Mouse (Mus musculus) monocyte, adult 5-6 weeks (primary cell): ENCODE measurements around the gene Cd151. TPM values are rescaled to one million over a fixed set of nuclear protein-coding genes. Genes with fewer than 3 reads are reported as not detected.

Source experiments
- ATAC-seq: fragments of 153-309, 156-312 bp; replicated peaks from 2 replicates; pipeline ENCODE4 v1.8.0; 2017; ENCODE audit warnings: mild to moderate bottlenecking; ENCODE audit not compliant: low TSS enrichment, insufficient number of reproducible peaks, severe bottlenecking, poor library complexity, low FRiP score
- total RNA-seq: library from RNA; stranded (forward); fragments of 200-1000, 200-491, 200-594 nt; gene quantifications from 3 replicates; pipeline ENCODE4 v1.2.3, GENCODE M21; 2017

Gene Cd151
- total RNA-seq, 1 experiment from 2014 or later, result 20.7 TPM

DNA sequence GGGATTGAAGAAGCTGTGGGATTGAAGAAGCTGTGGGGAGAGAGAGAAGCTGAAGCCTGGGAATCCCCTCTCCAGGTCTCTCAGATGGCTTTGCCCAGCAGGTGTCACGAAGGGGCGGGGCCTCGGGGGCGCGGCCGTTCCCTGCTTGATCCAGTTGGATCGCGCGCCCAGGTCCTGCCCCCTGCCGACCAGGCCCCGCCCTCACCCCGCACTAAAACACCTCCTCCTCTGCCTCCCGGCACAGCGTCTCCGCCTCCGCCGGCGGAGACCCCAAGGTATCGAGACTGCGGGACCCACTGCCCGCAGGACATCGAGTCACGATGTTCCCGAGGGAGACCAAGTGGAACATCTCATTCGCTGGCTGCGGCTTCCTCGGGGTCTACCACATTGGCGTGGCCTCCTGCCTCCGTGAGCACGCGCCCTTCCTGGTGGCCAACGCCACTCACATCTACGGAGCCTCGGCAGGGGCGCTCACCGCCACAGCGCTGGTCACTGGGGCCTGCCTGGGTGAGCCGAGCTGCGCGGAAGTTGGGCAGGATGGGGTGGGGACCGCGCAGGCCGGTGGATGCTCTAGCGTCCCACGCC is 12.1 kb upstream of the Cd151 start, which contains the start of gene Pnpla2:
Gene Pnpla2 (plus strand): TSS at position 232 of the 585 bp plus-strand sequence.
- peak; percentile 67 for ATAC-seq

DNA sequence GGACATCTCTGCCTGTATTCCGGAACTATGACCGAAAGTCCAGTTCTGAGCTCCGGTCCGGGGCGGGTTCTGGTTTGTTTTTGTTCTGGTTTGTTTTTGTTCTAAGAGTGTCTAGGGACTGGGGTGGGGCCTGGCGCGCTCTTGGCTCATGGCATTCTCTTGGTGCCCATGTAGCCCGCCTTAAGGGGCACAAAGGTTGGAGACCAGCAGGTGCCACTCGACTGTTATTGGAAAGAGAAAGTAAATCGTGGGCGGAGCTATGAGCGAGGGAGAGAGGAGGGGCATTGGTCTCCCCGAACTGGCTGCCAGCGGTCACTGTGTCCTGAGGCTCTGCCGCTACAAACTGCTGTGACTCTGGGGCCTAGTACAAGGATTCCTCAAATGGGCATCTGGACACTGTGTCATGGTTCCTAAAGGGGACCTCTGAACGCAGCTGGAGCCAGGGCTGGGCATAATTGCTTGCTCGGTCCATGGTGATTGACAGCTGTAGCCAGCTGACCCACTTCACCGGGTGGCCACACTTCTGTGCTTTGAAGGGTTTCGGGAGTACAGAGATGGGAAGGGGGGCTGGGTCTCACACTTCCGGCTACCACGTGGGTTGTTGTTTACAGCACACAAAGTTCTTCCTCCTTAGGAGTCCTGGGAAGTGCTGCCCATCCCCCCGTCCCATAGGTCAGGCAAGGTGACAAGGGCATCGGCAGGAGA is 11.4 kb upstream of the Cd151 start:
- ATAC-seq, result peak; percentile 46

DNA sequence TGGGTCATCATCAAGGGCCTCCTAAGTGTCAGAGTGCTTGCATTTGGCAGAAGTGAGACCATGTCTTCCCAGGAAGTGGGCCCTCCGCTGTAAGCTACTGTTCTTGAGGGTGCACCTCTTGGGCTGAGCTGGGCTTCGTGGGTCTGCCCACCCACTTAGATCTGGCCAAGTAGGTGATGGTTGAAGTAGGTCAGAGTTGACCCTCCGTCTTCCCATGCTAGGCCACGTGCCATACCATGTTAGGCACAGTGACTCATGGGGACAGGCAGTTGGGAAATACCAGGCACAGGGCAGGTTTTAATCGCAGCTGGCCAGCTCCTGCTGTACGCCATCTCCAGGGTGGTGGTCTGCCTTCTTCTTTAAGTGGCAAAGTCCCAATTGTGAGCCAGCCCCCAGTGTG is 10.5 kb upstream of the Cd151 start:
- ATAC-seq, result no peak

DNA sequence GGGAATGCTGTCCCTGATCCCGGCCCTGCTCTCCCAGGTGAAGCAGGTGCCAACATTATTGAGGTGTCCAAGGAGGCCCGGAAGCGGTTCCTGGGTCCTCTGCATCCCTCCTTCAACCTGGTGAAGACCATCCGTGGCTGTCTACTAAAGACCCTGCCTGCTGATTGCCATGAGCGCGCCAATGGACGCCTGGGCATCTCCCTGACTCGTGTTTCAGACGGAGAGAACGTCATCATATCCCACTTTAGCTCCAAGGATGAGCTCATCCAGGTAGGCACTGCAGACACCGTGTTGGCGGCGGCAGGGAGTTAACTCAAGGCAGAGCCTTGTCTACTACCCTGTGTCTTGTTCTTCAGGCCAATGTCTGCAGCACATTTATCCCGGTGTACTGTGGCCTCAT is 10.0 kb upstream of the Cd151 start:
- ATAC-seq, result no peak

DNA sequence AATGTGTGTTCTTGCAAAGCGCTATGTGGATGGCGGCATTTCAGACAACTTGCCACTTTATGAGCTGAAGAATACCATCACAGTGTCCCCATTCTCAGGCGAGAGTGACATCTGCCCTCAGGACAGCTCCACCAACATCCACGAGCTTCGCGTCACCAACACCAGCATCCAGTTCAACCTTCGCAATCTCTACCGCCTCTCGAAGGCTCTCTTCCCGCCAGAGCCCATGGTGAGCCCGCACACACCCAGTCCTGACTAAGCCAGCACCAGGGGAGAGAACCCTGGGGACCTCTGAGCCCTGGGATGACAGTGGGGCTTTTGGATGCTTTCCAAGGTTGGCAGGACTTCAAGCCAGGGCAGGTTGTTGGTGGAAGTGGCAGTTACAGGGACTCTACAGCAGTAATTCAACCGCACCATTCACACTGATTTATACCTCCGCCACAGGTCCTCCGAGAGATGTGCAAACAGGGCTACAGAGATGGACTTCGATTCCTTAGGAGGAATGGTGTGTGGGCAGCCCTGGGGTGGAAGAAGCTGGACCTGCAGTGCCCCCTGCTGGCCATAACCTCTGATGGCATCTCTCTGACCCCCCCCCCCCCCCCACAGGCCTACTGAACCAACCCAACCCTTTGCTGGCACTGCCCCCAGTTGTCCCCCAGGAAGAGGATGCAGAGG is 9.1 kb upstream of the Cd151 start:
- no peak for ATAC-seq

DNA sequence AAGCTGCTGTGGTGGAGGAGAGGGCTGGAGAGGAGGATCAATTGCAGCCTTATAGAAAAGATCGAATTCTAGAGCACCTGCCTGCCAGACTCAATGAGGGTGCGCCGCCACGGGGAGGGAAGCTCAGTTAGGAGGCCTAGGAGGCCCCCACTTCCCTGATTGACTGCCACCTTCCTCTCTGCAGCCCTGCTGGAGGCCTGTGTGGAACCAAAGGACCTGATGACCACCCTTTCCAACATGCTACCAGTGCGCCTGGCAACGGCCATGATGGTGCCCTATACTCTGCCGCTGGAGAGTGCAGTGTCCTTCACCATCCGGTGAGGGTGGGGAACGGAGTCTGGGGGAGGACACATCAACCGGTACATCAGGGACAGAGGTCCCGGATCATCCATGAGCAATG is 8.5 kb upstream of the Cd151 start:
- ATAC-seq, result no peak

DNA sequence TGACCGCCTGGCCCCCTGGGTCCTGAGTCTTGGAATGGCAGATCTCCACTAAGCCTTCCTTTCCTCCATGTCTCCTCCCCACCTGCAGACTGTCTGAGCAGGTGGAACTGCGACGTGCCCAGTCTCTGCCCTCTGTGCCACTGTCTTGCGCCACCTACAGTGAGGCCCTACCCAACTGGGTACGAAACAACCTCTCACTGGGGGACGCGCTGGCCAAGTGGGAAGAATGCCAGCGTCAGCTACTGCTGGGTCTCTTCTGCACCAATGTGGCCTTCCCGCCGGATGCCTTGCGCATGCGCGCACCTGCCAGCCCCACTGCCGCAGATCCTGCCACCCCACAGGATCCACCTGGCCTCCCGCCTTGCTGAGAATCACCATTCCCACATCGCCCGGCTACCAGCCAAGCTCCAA is 7.9 kb upstream of the Cd151 start:
- no peak for ATAC-seq

DNA sequence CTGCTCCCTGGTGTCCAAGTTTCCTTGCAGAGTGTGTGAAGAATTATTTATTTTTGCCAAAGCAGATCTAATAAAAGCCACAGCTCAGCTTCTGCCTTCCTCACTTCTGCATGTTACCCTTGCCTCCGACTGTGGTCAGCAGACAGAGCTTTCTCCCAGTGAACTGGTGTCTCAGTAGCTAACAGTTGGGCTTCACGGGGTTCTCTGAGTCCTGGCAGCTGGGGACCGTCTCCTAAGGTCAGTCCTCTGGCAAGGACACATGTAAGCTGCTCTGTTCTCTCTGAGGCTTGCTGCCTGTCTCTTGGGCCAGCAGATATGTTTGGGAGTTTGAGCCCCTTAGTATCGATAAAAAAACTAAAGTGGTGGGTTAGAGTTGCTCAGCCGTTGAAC is 7.2 kb upstream of the Cd151 start:
- ATAC-seq, result no peak

DNA sequence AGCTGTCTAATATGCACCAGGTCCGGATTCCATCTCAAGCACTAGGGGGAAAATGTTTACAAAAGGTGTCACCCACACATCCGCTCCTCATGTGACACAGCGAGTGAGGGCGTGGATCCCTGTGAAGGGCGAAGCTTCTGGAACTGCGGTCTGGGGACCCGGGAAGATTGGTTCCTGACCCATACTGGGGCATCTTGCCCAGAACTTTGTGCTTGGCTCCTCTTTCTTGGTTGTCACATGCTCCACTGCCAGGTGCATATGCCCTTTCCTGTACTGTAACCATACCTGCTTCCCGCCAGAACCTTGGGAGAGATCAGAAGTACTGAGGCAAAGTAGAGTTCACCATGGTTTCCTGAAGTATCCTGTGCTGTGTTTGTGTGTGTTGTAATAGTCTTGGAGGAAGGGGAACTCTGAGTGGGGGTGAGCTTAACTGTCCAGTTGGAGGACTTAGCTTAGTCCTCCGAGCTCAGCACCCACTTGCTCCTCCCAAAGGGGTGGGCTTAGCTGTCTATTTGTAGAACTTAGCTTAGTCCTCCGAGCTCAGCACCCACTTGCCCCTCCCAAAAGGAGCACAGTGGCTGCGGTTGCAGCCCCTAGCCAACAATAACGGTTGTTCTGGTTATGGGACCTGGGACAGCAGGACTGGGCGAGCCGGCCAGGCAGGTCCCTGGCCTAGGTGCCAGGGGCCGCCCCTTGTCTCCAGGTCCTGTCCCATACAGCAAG is 6.6 kb upstream of the Cd151 start, which contains the start of gene Cracr2b:
Gene Cracr2b (plus strand): TSS at position 704 of the 723 bp plus-strand sequence.
- no peak for ATAC-seq

DNA sequence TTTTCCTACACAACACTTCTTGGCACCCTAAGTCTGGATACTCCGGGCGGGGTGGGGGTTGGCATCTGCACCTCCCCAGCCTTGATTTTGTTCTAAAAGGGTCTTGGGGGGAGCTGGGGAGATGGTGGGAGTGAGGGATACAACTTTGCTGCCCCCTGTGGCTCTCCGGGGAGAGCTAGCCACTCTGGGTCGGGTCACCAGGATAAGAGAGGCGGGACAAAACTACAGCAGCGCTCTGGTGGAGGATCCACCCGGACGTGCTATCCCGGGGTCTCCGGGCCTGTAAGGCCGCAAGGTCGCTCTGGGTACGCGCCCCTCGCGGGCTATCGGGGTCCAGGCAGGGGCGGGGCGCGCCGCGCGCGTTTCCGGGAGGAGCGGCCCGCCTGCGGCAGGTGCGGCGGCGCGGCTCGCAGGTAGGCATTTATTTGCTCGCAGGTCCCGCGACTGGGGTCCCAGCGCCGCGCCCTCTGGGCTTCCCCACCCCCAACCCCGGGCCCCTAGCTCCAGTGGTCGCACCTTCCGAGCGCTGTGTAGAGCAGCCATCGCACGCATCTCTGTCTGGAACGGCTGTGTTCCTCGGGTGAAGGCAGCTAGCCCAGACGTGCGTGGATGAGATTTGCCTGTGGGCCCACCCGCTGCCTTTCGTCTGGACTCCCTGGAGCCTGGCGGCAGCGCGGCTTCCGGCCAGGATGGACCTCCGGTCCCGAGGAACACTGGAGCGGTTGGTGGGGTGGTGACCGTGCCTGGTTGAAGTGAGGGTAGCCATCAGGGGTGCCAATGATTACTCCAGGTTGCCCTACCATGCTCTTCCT is 5.5 kb upstream of the Cd151 start:
- ATAC-seq, result no peak

DNA sequence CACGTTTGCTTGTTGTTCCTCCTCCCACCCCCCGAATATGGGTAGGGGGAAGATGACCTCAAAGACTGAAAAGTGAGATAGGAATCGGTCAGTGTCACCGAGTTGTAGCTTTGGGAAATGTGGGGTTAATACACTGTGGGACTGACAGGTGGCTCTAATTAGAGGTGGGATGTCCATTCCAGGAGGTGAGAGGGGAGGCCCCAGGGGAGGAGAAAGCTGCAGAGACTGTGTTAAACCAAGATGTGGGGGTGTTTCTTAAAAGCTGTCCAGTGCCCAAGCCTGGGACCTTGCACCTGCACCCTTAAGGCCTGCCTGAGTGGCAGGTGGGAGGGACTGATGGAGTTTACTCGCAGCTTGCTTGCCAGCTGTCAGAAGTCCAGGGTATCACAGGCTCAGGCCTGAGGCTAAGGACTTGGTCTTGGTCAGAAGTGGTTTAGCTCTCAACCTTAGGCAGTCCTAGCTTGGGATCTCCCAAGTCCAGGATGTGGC is 4.8 kb upstream of the Cd151 start:
- ATAC-seq, result no peak

DNA sequence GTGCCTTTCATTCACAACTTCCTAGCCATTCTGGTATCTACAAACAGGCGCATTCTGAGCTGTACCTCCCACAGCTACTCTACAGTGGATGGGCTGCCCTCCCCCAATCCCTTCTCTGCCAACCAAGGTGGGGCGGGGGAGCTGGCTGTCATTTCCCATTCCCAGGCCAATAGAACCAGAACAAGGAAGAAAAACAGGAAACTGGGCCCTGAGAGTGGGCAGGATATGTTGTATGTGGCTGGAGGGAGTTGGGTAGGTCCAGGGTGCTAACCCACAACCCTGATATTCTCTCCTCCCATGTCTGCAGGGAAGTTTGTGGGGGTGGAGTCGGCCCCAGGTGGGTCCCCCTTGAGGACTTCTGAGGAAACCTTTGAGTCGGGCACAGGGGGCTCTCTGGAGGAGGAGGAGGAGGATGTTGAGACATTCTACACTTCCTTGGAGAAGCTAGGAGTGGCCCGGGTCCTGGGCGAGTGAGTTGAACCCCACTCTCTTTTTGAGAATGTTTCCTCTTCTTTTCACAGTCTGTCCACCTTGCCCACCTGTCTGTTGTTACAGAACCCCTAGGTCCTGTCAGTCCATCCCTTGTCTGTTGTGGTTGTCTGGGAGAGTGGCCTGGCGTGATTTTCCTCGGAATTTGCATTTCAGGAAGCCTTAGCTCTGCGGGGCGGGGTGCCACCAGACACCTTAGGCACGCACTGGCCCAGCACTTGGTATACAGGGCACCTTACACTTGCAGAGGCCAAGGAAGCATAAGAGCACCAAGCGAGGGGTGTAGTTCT is 3.2 kb upstream of the Cd151 start:
- ATAC-seq, result no peak

DNA sequence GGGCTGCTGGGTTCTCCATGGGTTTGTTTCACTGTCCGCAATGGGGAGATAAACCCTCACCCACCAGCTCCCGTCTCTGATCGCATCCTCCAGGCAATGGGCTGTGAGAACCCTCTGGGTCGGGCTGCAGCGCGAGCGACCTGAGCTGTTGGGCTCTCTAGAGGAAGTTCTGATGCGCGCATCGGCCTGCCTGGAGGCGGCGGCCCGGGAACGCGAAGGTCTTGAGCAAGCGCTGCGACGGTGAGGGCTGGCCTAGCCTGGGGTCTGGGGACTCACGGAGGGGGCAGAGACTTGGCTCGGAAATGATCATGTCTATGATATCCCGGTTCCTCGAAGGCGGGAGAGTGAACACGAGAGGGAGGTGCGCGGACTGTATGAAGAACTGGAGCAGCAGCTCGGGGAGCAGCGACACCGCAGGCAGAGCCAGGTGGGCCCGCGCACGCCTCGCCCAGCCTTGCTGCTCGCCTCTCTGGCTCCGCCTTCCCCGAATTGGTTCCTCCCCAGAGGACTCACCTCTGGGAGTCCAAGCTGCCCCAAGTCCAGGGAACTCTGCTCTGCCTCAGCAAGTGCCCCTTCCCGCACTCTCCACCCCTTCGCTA is 2.5 kb upstream of the Cd151 start:
- no peak for ATAC-seq

DNA sequence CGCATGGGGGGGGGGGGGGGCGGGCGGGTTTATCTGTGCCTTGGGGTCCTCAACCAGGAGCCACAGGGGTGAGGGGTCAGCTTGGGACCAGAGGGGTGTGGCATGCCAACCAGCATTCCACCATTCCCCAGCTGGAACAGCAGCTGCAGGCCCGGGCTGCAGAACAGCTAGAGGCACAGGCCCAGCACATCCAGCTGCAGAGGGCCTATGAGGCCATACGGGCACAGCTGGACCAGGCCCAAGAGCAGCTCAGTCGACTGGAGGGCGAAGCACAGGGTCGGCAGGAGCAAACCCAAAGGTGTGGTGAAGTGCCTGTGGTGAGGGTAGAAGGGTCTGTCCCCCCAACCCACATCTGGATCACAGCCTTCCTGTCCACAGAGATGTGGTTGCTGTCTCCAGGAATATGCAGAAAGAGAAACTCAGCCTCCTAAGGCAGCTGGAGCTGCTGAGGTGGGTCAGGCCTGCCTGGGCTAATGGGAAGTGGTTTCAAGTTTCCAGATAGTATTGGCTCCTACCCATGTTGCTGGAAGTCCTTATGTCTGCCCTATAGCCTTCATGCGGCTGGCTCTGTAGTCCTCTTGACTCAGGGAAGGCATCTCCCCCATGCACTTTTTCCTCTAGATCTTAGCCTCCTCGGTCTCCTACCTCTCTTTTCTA is 1.7 kb upstream of the Cd151 start:
- ATAC-seq, result no peak

DNA sequence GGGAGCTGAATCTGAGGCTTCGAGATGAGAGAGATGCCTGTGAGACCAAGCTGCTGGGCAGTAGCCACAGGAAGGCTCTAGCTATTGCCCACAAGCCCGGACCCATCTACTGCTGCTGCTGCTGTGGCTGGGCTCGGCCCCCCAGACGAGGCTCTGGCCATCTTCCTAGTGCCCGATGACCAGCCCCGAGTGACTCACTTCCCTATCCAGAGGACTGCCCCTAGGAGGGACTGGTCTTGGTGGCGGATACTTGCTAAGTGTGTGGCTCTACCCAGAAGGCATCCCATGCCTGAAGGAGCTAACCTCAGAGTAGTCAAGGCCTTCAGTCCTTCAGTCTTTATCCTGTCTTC is 1.2 kb upstream of the Cd151 start:
- ATAC-seq, result no peak

DNA sequence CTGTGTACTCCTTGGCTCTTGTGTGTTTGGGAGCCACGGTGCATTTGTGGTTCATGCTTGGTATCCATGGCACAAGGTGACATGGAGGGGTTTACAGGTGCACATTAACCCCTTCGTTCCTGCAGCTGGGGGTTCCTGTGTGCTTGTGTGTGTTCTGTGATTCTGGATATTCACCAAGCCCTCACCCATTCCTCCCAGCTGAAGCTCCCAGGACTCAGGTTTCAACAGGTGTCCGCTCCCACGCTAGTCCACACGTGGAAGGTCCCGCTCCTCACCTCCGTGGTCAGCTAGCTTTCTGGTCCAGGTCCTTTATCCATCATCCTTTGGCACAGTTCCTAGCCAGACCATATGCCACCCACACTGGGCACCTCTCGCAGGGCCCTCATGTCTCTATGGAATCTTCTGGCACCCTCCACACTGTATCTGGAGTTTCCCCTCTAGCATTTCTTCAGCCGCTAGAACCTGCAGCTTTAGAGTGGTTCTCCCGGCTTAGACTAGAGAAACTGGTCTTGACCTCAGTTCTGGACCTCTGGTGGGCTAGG is 514 bp upstream of the Cd151 start:
- no peak for ATAC-seq

DNA sequence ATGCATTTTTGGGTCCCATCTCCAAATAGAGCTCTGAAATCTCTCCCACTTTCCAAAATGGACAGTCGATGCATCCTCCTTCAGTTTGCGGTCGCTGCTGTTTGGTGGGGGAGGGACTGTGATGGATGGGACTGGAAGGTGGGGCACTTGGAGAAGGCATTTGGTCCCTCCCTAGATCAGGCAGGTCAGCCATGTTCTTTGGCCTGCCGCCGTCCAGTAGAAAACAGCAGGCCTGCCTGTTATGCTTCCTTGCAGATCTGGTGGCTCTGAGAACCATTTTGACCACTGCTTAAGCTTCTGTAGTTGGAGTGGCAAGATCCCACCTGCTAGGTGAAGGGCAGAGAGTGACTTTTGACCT is 951 bp downstream of the Cd151 start:
- ATAC-seq, result no peak
